Mouse (Mus musculus) liver, embryonic 14.5 days (tissue): ENCODE results near the gene Cpvl.

Source experiments
- CTCF ChIP-seq: IDR thresholded peaks from 2 replicates; pipeline ENCODE4 v1.5.1; 2016; ENCODE audit warnings: antibody characterized with exemption, low read depth, control low read depth
- EP300 ChIP-seq: IDR thresholded peaks from 2 replicates; pipeline ENCODE4 v1.6.1; 2016; ENCODE audit warnings: antibody characterized with exemption, low read depth

- TF ChIP-seq CTCF (no peak), EP300 (peak; percentile 34; the same call in 1 of the 2 replicates)
These were observed 17.0 kb upstream of the Cpvl start for GRCm38 (mm10) chr6:53995519-53995918.
